Mouse (Mus musculus): ENCODE results near the gene Slc44a1. TPM values are rescaled to one million over a fixed set of nuclear protein-coding genes. Genes with fewer than 3 reads are reported as not detected.

Gene Slc44a1
- polyA plus RNA-seq, 1 experiment from 2014 or later, result 19.5 TPM

DNA sequence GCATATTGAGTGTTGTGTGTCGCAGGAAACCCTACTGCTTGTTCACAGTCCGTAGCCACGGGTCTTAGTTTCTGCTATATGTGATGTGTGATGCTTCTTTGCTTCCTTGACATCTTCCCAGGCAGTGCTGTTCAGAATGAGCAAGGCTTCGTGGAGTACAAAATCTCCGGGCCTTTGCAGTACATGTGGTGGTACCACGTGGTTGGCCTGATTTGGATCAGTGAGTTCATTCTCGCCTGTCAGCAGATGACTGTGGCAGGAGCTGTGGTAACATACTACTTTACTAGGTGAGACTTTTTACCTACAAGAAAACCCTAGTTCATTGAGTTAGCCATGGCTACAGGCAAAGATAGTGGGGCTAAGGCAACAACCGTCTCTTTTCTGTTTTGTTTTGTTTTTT, 103.2 kb downstream of the Slc44a1 start:
- Histone ChIP-seq H3K9ac (ENCODE audit: low read depth, low read length) (no peak overlapping the region), H3K36me3 (ENCODE audit: control insufficient read depth, insufficient read depth, low read length) (0 out of 2 replicates have a peak, but pooled peaks cover 2% of the 10 kb centered on the region), H3K27ac (ENCODE audit: low read depth, low read length) (no peak overlapping the region), H3K4me2 (no peak overlapping the region), H3K4me1 (ENCODE audit: control insufficient read depth, insufficient read depth, low read length) (no peaks in the 10 kb centered on the region), H3K27me3 (ENCODE audit: control insufficient read depth, insufficient read depth, low read length) (no peaks in the 10 kb centered on the region), H3K4me3 (ENCODE audit: low read depth, low read length) (no peak overlapping the region), H3K9me3 (replicated peaks; ENCODE audit: control insufficient read depth, low read length) (no peaks in the 10 kb centered on the region)
- no peak for ATAC-seq (replicated peaks; ENCODE audit: insufficient number of reproducible peaks, low FRiP score, low TSS enrichment)
- 71% methylated on average over 8 of the region's 8 CpGs for WGBS (ENCODE audit: insufficient replicate concordance)

DNA sequence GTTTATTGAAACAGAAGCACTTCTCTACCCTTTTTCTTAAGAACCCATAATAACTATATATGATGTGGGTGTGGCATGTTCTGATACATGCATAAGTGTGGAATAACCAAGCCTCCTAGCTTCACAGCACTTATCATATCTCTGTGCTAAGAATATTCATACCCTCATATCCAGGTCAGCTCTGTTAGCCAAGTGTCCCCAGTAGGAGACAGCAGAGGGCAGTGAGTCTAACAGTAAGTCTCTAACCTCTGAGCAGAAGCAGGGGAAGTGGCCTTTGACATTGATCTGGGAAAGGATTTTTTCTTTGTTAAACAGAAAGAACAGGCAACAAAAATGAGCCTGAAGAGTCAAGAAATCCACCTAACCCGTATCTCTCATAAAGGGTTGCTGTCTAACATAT, 104.7 kb downstream of the Slc44a1 start:
- Histone ChIP-seq H3K4me1 (ENCODE audit: control insufficient read depth, insufficient read depth, low read length) (0 out of 2 replicates have a peak, but pooled peaks cover 3% of the 10 kb centered on the region), H3K27me3 (ENCODE audit: control insufficient read depth, insufficient read depth, low read length) (no peaks in the 10 kb centered on the region), H3K36me3 (ENCODE audit: control insufficient read depth, insufficient read depth, low read length) (0 out of 2 replicates have a peak, but pooled peaks cover 2% of the 10 kb centered on the region), H3K4me2 (no peak overlapping the region), H3K9ac (ENCODE audit: low read depth, low read length) (no peak overlapping the region), H3K27ac (ENCODE audit: low read depth, low read length) (no peak overlapping the region), H3K9me3 (replicated peaks; ENCODE audit: control insufficient read depth, low read length) (no peaks in the 10 kb centered on the region), H3K4me3 (ENCODE audit: low read depth, low read length) (no peak overlapping the region)
- ATAC-seq (replicated peaks; ENCODE audit: insufficient number of reproducible peaks, low FRiP score, low TSS enrichment), result no peak
- WGBS (ENCODE audit: insufficient replicate concordance), result 71% methylated on average over 1 of the region's 1 CpGs

DNA sequence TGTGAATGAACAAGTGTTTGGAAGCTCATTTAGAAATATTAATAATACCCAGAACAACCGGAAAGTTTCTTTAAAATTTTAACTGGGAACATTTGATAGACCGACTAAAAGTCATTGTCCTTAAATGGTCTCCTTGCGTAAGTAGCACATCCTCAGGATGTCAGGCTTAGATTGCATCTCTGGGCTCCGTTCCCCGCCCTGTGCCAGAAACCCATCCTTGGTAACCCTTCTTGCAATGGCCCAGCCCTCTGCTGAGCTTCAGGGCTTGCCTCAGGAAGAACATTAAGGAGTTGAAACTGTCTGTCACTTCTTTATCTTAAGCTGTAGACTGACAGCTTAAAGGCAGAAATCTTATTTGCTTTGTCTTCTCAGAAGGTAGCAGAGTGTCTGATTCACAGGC, 107.2 kb downstream of the Slc44a1 start:
- Histone ChIP-seq H3K36me3 (ENCODE audit: control insufficient read depth, insufficient read depth, low read length) (0 out of 2 replicates have a peak, but pooled peaks cover 2% of the 10 kb centered on the region), H3K4me3 (ENCODE audit: low read depth, low read length) (no peak overlapping the region), H3K4me1 (ENCODE audit: control insufficient read depth, insufficient read depth, low read length) (0 out of 2 replicates have a peak, but pooled peaks cover 3% of the 10 kb centered on the region), H3K4me2 (no peak overlapping the region), H3K27me3 (ENCODE audit: control insufficient read depth, insufficient read depth, low read length) (no peaks in the 10 kb centered on the region), H3K9ac (ENCODE audit: low read depth, low read length) (no peak overlapping the region), H3K9me3 (replicated peaks; ENCODE audit: control insufficient read depth, low read length) (no peaks in the 10 kb centered on the region), H3K27ac (ENCODE audit: low read depth, low read length) (no peak overlapping the region)
- WGBS (ENCODE audit: insufficient replicate concordance), result 93% methylated on average over 5 of the region's 5 CpGs
- ATAC-seq (replicated peaks; ENCODE audit: insufficient number of reproducible peaks, low FRiP score, low TSS enrichment), result no peak

DNA sequence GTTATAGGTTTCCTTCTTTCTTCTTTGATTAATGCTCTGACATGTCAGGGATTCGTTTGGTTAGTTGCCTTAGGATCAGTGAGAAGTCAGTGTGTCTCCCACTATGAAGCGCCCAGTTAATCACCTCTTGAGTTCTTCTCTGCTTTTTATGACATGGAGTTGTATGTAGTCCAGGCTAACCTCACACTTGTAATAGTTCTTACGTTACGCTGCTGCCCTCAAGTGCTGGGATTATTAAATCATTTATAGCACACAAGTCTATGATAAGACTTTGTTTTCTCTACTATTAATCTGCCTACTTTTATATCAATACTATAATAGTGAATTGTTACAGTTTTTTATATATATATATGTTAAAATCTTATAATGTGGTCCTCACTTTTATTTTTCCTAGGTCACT, 109.2 kb downstream of the Slc44a1 start:
- Histone ChIP-seq H3K9ac (ENCODE audit: low read depth, low read length) (no peak overlapping the region), H3K4me1 (ENCODE audit: control insufficient read depth, insufficient read depth, low read length) (0 out of 2 replicates have a peak, but pooled peaks cover 3% of the 10 kb centered on the region), H3K27ac (ENCODE audit: low read depth, low read length) (no peak overlapping the region), H3K4me2 (no peak overlapping the region), H3K4me3 (ENCODE audit: low read depth, low read length) (no peak overlapping the region), H3K9me3 (replicated peaks; ENCODE audit: control insufficient read depth, low read length) (no peaks in the 10 kb centered on the region), H3K27me3 (ENCODE audit: control insufficient read depth, insufficient read depth, low read length) (no peaks in the 10 kb centered on the region), H3K36me3 (ENCODE audit: control insufficient read depth, insufficient read depth, low read length) (no peaks in the 10 kb centered on the region)
- WGBS (ENCODE audit: insufficient replicate concordance), result 79% methylated on average over 4 of the region's 4 CpGs
- ATAC-seq (replicated peaks; ENCODE audit: insufficient number of reproducible peaks, low FRiP score, low TSS enrichment), result no peak

DNA sequence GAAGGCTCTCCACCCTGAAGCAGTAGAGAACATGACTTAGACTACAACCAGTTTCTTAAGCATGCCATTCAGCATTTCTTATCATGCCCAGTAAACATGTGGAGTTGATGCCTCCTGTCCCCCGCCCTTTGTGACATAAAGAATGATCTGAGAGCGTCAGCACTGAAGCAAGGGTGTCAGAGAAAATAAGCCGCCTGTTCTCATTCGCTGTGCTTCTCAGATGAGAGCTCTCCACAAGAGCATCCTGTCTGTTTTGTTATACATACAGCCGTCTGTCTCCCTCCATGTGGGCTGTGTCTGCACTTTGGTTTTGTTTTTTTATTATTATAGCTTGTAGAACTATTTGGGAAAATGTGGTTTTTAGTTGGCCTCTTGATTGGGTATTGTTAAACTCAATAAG, 124.4 kb downstream of the Slc44a1 start:
- 76% methylated on average over 5 of the region's 5 CpGs for WGBS (ENCODE audit: insufficient replicate concordance)
- ATAC-seq (replicated peaks; ENCODE audit: insufficient number of reproducible peaks, low FRiP score, low TSS enrichment), result no peak
- H3K27me3 ChIP-seq (ENCODE audit: control insufficient read depth, insufficient read depth, low read length), result no peaks in the 10 kb centered on the region

DNA sequence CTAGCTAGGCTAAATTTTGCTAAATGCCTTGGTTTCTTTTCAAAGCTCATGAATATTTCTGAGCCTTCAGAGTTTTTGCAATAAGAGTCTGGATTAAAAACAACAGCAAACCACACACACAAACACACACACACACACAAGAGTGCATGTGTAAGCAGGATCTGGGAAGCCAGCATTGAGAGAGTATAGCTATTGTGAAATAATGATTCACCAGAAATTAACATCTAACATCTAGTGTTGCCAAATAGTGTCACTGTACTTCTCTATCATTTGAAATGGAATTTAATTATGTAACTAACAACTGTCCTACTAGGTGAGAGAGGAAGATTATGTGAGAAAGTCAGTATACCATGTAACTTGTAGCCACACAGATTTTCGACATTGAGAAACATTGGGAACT, 126.9 kb downstream of the Slc44a1 start:
- Histone ChIP-seq H3K36me3 (ENCODE audit: control insufficient read depth, insufficient read depth, low read length) (peaks cover 4% of the 10 kb centered on the region; the same call in 1 of the 2 replicates), H3K9me3 (replicated peaks; ENCODE audit: control insufficient read depth, low read length) (no peaks in the 10 kb centered on the region), H3K4me2 (no peak overlapping the region), H3K27ac (ENCODE audit: low read depth, low read length) (no peak overlapping the region), H3K9ac (ENCODE audit: low read depth, low read length) (no peak overlapping the region), H3K27me3 (ENCODE audit: control insufficient read depth, insufficient read depth, low read length) (no peaks in the 10 kb centered on the region), H3K4me1 (ENCODE audit: control insufficient read depth, insufficient read depth, low read length) (no peaks in the 10 kb centered on the region), H3K4me3 (ENCODE audit: low read depth, low read length) (no peak overlapping the region)
- WGBS (ENCODE audit: insufficient replicate concordance), result 70% methylated on average over 1 of the region's 1 CpGs
- ATAC-seq (replicated peaks; ENCODE audit: insufficient number of reproducible peaks, low FRiP score, low TSS enrichment), result no peak

More for the DNA sequence above, 124.4 kb downstream of the Slc44a1 start:
- Histone ChIP-seq H3K9ac (ENCODE audit: low read depth, low read length) (no peak overlapping the region), H3K4me1 (ENCODE audit: control insufficient read depth, insufficient read depth, low read length) (no peaks in the 10 kb centered on the region), H3K27ac (ENCODE audit: low read depth, low read length) (no peak overlapping the region), H3K4me2 (no peak overlapping the region), H3K4me3 (ENCODE audit: low read depth, low read length) (no peak overlapping the region), H3K36me3 (ENCODE audit: control insufficient read depth, insufficient read depth, low read length) (peaks cover 4% of the 10 kb centered on the region; the same call in 1 of the 2 replicates), H3K9me3 (replicated peaks; ENCODE audit: control insufficient read depth, low read length) (no peaks in the 10 kb centered on the region)

DNA sequence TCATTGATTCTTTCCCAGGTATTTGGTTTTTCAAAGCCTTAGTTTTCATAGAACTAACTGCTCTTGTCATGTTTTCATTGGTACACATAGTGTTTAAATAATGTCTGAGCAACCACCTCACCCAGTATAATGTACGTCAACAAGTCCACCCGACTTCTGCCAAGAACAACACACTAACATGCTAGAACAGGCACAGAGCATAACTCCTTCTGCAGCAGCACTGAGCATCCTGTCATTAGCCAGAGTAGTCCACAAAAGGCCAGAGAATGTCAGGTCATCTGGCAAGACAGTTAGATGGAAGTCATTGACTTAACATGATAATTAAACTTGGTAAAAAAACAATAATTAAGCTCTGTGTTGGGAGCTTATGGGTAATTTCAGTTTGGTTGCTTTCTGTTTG, 135.3 kb downstream of the Slc44a1 start:
- H3K27ac ChIP-seq (ENCODE audit: low read depth, low read length), result no peak overlapping the region
- 67% methylated on average over 2 of the region's 2 CpGs for WGBS (ENCODE audit: insufficient replicate concordance)
- H3K4me1 ChIP-seq (ENCODE audit: control insufficient read depth, insufficient read depth, low read length), result no peaks in the 10 kb centered on the region
- no peaks in the 10 kb centered on the region for H3K36me3 ChIP-seq (ENCODE audit: control insufficient read depth, insufficient read depth, low read length)
- H3K9me3 ChIP-seq (replicated peaks; ENCODE audit: control insufficient read depth, low read length), result no peaks in the 10 kb centered on the region
- H3K4me3 ChIP-seq (ENCODE audit: low read depth, low read length), result no peak overlapping the region
- H3K4me2 ChIP-seq, result no peak overlapping the region
- no peak overlapping the region for H3K9ac ChIP-seq (ENCODE audit: low read depth, low read length)
- no peaks in the 10 kb centered on the region for H3K27me3 ChIP-seq (ENCODE audit: control insufficient read depth, insufficient read depth, low read length)
- ATAC-seq (replicated peaks; ENCODE audit: insufficient number of reproducible peaks, low FRiP score, low TSS enrichment), result no peak

DNA sequence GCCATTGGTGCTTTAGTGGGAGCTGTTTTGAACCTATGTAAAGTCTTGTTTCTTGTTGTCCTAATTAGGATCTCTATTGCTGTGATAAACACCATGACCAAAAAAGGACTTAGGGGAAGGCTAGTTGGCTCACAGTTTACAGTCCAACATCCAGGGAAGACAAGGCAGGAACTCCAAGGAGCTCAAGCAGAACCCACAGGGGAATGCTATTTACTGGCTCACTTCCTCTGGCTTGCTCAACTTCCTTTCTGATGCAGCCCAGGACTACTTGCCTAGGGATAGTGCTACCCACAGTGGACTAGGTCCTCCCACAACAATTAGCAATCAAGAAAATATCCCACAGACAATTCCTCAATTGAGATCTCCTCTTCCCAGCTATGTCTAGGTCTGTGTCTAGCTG, 147.5 kb downstream of the Slc44a1 start:
- Histone ChIP-seq H3K4me3 (ENCODE audit: low read depth, low read length) (no peak overlapping the region), H3K36me3 (ENCODE audit: control insufficient read depth, insufficient read depth, low read length) (no peaks in the 10 kb centered on the region), H3K4me2 (no peak overlapping the region), H3K9me3 (replicated peaks; ENCODE audit: control insufficient read depth, low read length) (no peaks in the 10 kb centered on the region), H3K27ac (ENCODE audit: low read depth, low read length) (no peak overlapping the region), H3K9ac (ENCODE audit: low read depth, low read length) (no peak overlapping the region), H3K27me3 (ENCODE audit: control insufficient read depth, insufficient read depth, low read length) (no peaks in the 10 kb centered on the region), H3K4me1 (ENCODE audit: control insufficient read depth, insufficient read depth, low read length) (peaks cover 3% of the 10 kb centered on the region; the same call in 1 of the 2 replicates)
- ATAC-seq (replicated peaks; ENCODE audit: insufficient number of reproducible peaks, low FRiP score, low TSS enrichment), result no peak

DNA sequence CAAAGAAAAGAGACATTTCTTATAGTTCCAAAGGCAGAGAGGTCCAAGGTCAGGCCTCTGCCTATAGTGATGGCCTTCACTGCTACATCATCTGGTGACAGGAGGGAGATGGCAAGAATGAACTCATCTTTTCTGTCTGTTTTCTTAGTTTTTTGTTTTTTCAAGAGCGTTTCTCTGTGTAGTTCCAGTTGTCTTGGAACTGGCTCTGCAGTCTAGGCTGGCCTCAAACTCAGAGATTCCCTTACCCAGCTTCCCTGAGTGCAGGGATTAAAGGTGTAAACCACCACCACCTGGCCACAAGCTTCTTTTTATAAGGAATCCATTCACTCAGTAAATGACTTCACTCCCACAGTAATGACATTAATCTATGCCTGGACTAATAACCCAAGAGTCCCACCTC, 148.7 kb downstream of the Slc44a1 start:
- Histone ChIP-seq H3K36me3 (ENCODE audit: control insufficient read depth, insufficient read depth, low read length) (no peaks in the 10 kb centered on the region), H3K27ac (ENCODE audit: low read depth, low read length) (no peak overlapping the region), H3K4me1 (ENCODE audit: control insufficient read depth, insufficient read depth, low read length) (peaks cover 3% of the 10 kb centered on the region; the same call in 1 of the 2 replicates), H3K9me3 (replicated peaks; ENCODE audit: control insufficient read depth, low read length) (no peaks in the 10 kb centered on the region), H3K4me3 (ENCODE audit: low read depth, low read length) (no peak overlapping the region), H3K27me3 (ENCODE audit: control insufficient read depth, insufficient read depth, low read length) (no peaks in the 10 kb centered on the region), H3K9ac (ENCODE audit: low read depth, low read length) (no peak overlapping the region), H3K4me2 (no peak overlapping the region)
- WGBS (ENCODE audit: insufficient replicate concordance), result 64% methylated on average over 1 of the region's 1 CpGs
- ATAC-seq (replicated peaks; ENCODE audit: insufficient number of reproducible peaks, low FRiP score, low TSS enrichment), result no peak

Data from heart, embryonic 11.5 days (tissue).